Mouse (Mus musculus) spleen, adult 2 months (tissue): ENCODE results near the gene Krt86. TPM values are rescaled to one million over a fixed set of nuclear protein-coding genes. Genes with fewer than 3 reads are reported as not detected.

Experiments used
- DNase-seq, 2 experiments: peaks; one replicate each; pipeline versions ENCODE4 v3.0.0 to v3.0.0-alpha.2; 2012 to 2021; ENCODE audit warnings: low spot score in 2 of 2, low read depth in 1 of 2
- H3K27ac ChIP-seq: fragments of 200-500 bp; 2 replicates; pipeline ENCODE4 v1.5.1; 2012; ENCODE audit warnings: low read length, inconsistent platforms; ENCODE audit not compliant: insufficient read depth
- H3K27me3 ChIP-seq: fragments of 200-500 bp; 2 replicates; pipeline ENCODE4 v1.6.1; 2012; ENCODE audit warnings: mild to moderate bottlenecking, moderate library complexity, low read length, inconsistent platforms; ENCODE audit not compliant: control insufficient read depth, insufficient read depth
- H3K36me3 ChIP-seq: fragments of 200-500 bp; 2 replicates; pipeline ENCODE4 v1.6.1; 2012; ENCODE audit warnings: mild to moderate bottlenecking, low read length, inconsistent platforms; ENCODE audit not compliant: control insufficient read depth, insufficient read depth
- H3K4me1 ChIP-seq: fragments of 200-500 bp; 2 replicates; pipeline ENCODE4 v1.6.1; 2011; ENCODE audit warnings: inconsistent platforms; ENCODE audit not compliant: control insufficient read depth, insufficient read depth, insufficient read length
- H3K4me3 ChIP-seq: fragments of 200-500 bp; 2 replicates; pipeline ENCODE4 v1.5.1; 2011; ENCODE audit warnings: mild to moderate bottlenecking, inconsistent platforms; ENCODE audit not compliant: insufficient read depth, insufficient read length; ENCODE audit errors: extremely low read depth
- CTCF ChIP-seq: fragments of 200-500 bp; IDR thresholded peaks from 2 replicates; pipeline ENCODE4 v1.5.1; 2011; ENCODE audit warnings: mild to moderate bottlenecking, inconsistent platforms; ENCODE audit not compliant: insufficient read depth, insufficient read length, insufficient replicate concordance; ENCODE audit errors: extremely low read depth
- POLR2A ChIP-seq: fragments of 200-500 bp; IDR thresholded peaks from 2 replicates; pipeline ENCODE4 v1.6.1; 2011; ENCODE audit warnings: low read depth, low read length, inconsistent platforms
- WGBS: fragments of 180-500 bp; shearing (Covaris S2); methylation state at CpG from one replicate; pipeline ENCODE4 v1.1.7; 2018; 5-methylcytosine and 5-hydroxymethylcytosine counted together
- polyA plus RNA-seq: library from polyadenylated mRNA; depleted of rRNA; stranded (reverse); fragments of >200 nt; gene quantifications from 2 replicates; pipeline ENCODE4 v1.2.3, GENCODE M21; 2012

Krt86 gene
- polyA plus RNA-seq, 1 experiment: 0.14 TPM

GRCm38 (mm10) chr15:101491431-101491830 is 18.2 kb downstream of the Krt86 start, which contains the start of gene Krt83:
TSS of gene Krt83 (minus strand) at chr15:101491512.
- no peak within 1 kb of the TSS for H3K27ac ChIP-seq
- WGBS: 93% methylated on average over 6 of the region's 6 CpGs
- H3K4me3 ChIP-seq: no peak within 1 kb of the TSS
- no peak for DNase-seq
- no peaks in the 10 kb centered on the region for H3K36me3 ChIP-seq
- no peak for TF ChIP-seq CTCF
- no peak for TF ChIP-seq POLR2A
- H3K4me1 ChIP-seq: no peaks in the 10 kb centered on the region
- no peaks in the 10 kb centered on the region for H3K27me3 ChIP-seq

- Histone ChIP-seq H3K4me1 (no peaks in the 10 kb centered on the region), H3K27me3 (no peaks in the 10 kb centered on the region), H3K27ac (no peak overlapping the region), H3K36me3 (no peaks in the 10 kb centered on the region), H3K4me3 (no peak overlapping the region)
- TF ChIP-seq POLR2A (no peak), CTCF (no peak)
- no peak for DNase-seq
- WGBS: 46% methylated on average over 8 of the region's 8 CpGs
Measured at GRCm38 (mm10) chr15:101492718-101493117, 19.4 kb downstream of the Krt86 start.

GRCm38 (mm10) chr15:101493713-101494112 is 20.4 kb downstream of the Krt86 start:
- no peaks in the 10 kb centered on the region for H3K36me3 ChIP-seq
- no peaks in the 10 kb centered on the region for H3K4me1 ChIP-seq
- 91% methylated on average over 6 of the region's 6 CpGs for WGBS
- H3K4me3 ChIP-seq: no peak overlapping the region
- no peaks in the 10 kb centered on the region for H3K27me3 ChIP-seq
- no peak for DNase-seq
- TF ChIP-seq CTCF (no peak), POLR2A (no peak)
- no peak overlapping the region for H3K27ac ChIP-seq

GRCm38 (mm10) chr15:101494203-101494602 is 20.9 kb downstream of the Krt86 start:
- WGBS: 63% methylated on average over 1 of the region's 1 CpGs

GRCm38 (mm10) chr15:101495266-101495665 is 22.0 kb downstream of the Krt86 start:
- Histone ChIP-seq H3K36me3 (no peaks in the 10 kb centered on the region), H3K4me1 (no peaks in the 10 kb centered on the region), H3K27ac (no peak overlapping the region), H3K27me3 (no peaks in the 10 kb centered on the region), H3K4me3 (no peak overlapping the region)
- DNase-seq: no peak
- 95% methylated on average over 8 of the region's 8 CpGs for WGBS
- no peak for TF ChIP-seq CTCF
- TF ChIP-seq POLR2A: no peak

More at GRCm38 (mm10) chr15:101494203-101494602, 20.9 kb downstream of the Krt86 start:
- Histone ChIP-seq H3K4me3 (no peak overlapping the region), H3K27ac (no peak overlapping the region), H3K27me3 (no peaks in the 10 kb centered on the region), H3K4me1 (no peaks in the 10 kb centered on the region), H3K36me3 (no peaks in the 10 kb centered on the region)
- no peak for DNase-seq
- TF ChIP-seq POLR2A (no peak), CTCF (no peak)

- no peak overlapping the region for H3K4me3 ChIP-seq
- 85% methylated on average over 2 of the region's 2 CpGs for WGBS
- no peaks in the 10 kb centered on the region for H3K4me1 ChIP-seq
- TF ChIP-seq CTCF (no peak), POLR2A (no peak)
- no peak overlapping the region for H3K27ac ChIP-seq
- no peaks in the 10 kb centered on the region for H3K36me3 ChIP-seq
- no peaks in the 10 kb centered on the region for H3K27me3 ChIP-seq
- DNase-seq: no peak
Measured at GRCm38 (mm10) chr15:101497181-101497580, 23.9 kb downstream of the Krt86 start.

GRCm38 (mm10) chr15:101506896-101507758 is 33.8 kb downstream of the Krt86 start:
- 68% methylated on average over 14 of the region's 14 CpGs for WGBS
- no peaks in the 10 kb centered on the region for H3K4me1 ChIP-seq
- no peak for DNase-seq
- H3K36me3 ChIP-seq: no peaks in the 10 kb centered on the region
- no peak overlapping the region for H3K4me3 ChIP-seq
- no peaks in the 10 kb centered on the region for H3K27me3 ChIP-seq
- H3K27ac ChIP-seq: no peak overlapping the region
- TF ChIP-seq POLR2A (no peak), CTCF (no peak)
